Mouse (Mus musculus) ES-Bruce4 (cell line): Measurements from ENCODE around the gene App.

Source experiments
- CTCF ChIP-seq: IDR thresholded peaks from one replicate; pipeline ENCODE4 v1.8.1; 2011; ENCODE audit warnings: low read depth, low read length
- EP300 ChIP-seq: IDR thresholded peaks from 2 replicates; pipeline ENCODE4 v1.6.1; 2011; ENCODE audit warnings: low read depth, low read length; ENCODE audit not compliant: insufficient read depth
- POLR2A ChIP-seq: IDR thresholded peaks from one replicate; pipeline ENCODE4 v1.8.1; 2011; ENCODE audit warnings: low read length; ENCODE audit not compliant: insufficient read depth

DNA sequence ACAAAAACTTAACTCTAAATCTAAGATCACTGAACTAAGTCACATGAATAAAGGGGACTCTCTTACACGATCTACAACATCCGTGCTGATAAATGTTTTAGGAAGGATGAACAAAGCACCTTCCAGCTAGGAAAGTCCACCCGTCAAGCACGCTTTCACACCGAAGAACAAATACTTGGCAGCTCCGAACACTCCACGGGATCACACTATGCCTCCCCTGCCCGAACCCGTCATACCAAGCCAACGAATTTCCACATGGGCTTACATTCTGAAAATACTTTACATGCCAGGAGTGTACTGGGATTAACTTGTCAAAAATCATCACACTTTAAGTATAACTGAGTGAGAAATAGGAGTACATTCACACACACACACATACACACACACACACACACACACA is 17.7 kb downstream of the App start:
- TF ChIP-seq CTCF: no peak
- TF ChIP-seq POLR2A: no peak
- no peak for TF ChIP-seq EP300
